Mouse (Mus musculus) spleen, postnatal 4 days (tissue): Measurements from ENCODE around the gene Cdc6.

Experiments used
- DNase-seq, 2 experiments: peaks; one replicate each; pipeline ENCODE4 v3.0.0; 2022; ENCODE audit warnings: low spot score in 2 of 2

Cdc6 gene

GRCm38 (mm10) chr11:98943741-98944461 lies 36.3 kb downstream of the Cdc6 start:
- no peak for DNase-seq

- DNase-seq: no peak
Observed at GRCm38 (mm10) chr11:98944897-98945604, 37.5 kb downstream of the Cdc6 start.

GRCm38 (mm10) chr11:98945605-98945977 lies 38.0 kb downstream of the Cdc6 start:
- no peak for DNase-seq

GRCm38 (mm10) chr11:98947969-98948569 lies 40.5 kb downstream of the Cdc6 start:
- no peak for DNase-seq

- DNase-seq: no peak
Observed at GRCm38 (mm10) chr11:98949242-98949957, 41.8 kb downstream of the Cdc6 start.

GRCm38 (mm10) chr11:98949958-98950460 lies 42.4 kb downstream of the Cdc6 start:
- DNase-seq: no peak

- no peak for DNase-seq
Observed at GRCm38 (mm10) chr11:98950484-98950883, 42.9 kb downstream of the Cdc6 start.

- no peak for DNase-seq
Observed at GRCm38 (mm10) chr11:98951026-98951906, 43.7 kb downstream of the Cdc6 start.

GRCm38 (mm10) chr11:98952111-98952510 lies 44.5 kb downstream of the Cdc6 start:
- no peak for DNase-seq

GRCm38 (mm10) chr11:98952736-98953135 lies 45.1 kb downstream of the Cdc6 start:
- DNase-seq: peak in 1 of 2 experiments; percentile 51

- no peak for DNase-seq
Observed at GRCm38 (mm10) chr11:98953361-98953760, 45.8 kb downstream of the Cdc6 start.

- no peak for DNase-seq
Observed at GRCm38 (mm10) chr11:98953835-98954320, 46.3 kb downstream of the Cdc6 start.

GRCm38 (mm10) chr11:98954373-98954772 lies 46.8 kb downstream of the Cdc6 start:
- DNase-seq: peak; percentile 62 to 88

GRCm38 (mm10) chr11:98954801-98955706 lies 47.5 kb downstream of the Cdc6 start:
- no peak for DNase-seq

GRCm38 (mm10) chr11:98955707-98956235 lies 48.2 kb downstream of the Cdc6 start:
- DNase-seq: no peak

- no peak for DNase-seq
Observed at GRCm38 (mm10) chr11:98956340-98956739, 48.7 kb downstream of the Cdc6 start.

- DNase-seq: peak; percentile 73 to 83
Observed at GRCm38 (mm10) chr11:98959437-98960312, 52.1 kb downstream of the Cdc6 start.

GRCm38 (mm10) chr11:98960313-98960906 lies 52.8 kb downstream of the Cdc6 start:
- peak; percentile 67 to 81 for DNase-seq
